14 mouse cellular contexts compared by ENCODE assay signal in the genomic region with DNA sequence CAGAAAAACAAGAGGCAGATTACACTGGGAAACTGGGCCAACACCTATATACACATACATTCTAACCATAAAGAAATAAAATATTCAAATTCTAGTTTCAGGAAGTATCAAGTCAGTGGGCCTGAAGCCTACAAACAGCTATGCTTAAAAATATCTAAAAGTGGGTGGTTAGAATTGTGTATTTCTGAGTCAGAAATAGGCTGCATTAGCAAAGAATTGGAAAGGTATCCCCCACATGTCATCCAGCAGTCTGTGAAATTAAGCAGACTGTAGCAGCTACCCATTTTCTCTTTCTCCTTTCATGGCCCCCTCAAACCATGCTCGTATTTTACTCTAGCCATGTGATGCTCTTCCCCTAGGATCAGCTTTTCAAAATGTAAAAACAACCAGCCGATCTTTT.
"Had no signal": no experiment of that assay in that cellular context is flagged by ENCODE, and none has a peak within 500 bp of the region (broad histone marks: within the 10 kb centered on the region; RNA-seq: fewer than 3 reads in every experiment).

No protein-coding gene starts in this region.

- H3K27ac ChIP-seq: kidney, postnatal 0 days; liver, embryonic 13.5 days; neural tube, embryonic 12.5 days; neural tube, embryonic 15.5 days; stomach, postnatal 0 days had no signal

- ATAC-seq: intestine, postnatal 0 days had no signal

- H3K4me3 ChIP-seq: liver, embryonic 13.5 days; neural tube, embryonic 12.5 days; neural tube, embryonic 15.5 days had no signal

- DNase-seq: kidney, adult 2 months; kidney, postnatal 25 days; liver, embryonic 13.5 days; lung, adult 2 months; lung, postnatal 14 days; lung, postnatal 4 days; midbrain, embryonic 14.5 days; right cerebral cortex, adult 18-20 months; thymus, postnatal 25 days had no signal
